Mouse (Mus musculus): ENCODE measurements around the gene Ttc7. TPM values are rescaled to one million over a fixed set of nuclear protein-coding genes. Genes with fewer than 3 reads are reported as not detected.

Ttc7 gene
- total RNA-seq, 1 experiment from 2014 or later: 13.2 TPM

- DNase-seq: no peak
These were observed 135.4 kb downstream of the Ttc7 start for GRCm38 (mm10) chr17:87418082-87418481.

- no peak for DNase-seq
These were observed 144.8 kb downstream of the Ttc7 start, which contains the start of gene Stpg4 for GRCm38 (mm10) chr17:87427511-87427910. Stpg4 (minus strand) TSS chr17:87427741.

GRCm38 (mm10) chr17:87429431-87429830, 146.7 kb downstream of the Ttc7 start:
- DNase-seq: no peak

Other genes with a start within 250 kb of the Ttc7 start
- gene Socs5, start 175.2 kb upstream of the Ttc7 start, total RNA-seq (2021): 58.9 and 60.7 TPM in 2 replicates
- 167 and 183 TPM in 2 replicates for gene Mcfd2, start 17.0 kb upstream of the Ttc7 start, total RNA-seq (2021)
- not detected in 2 replicates for gene Stpg4, start 144.9 kb downstream of the Ttc7 start, total RNA-seq (2021)
- 430 and 435 TPM in 2 replicates for gene Calm2, start 164.0 kb downstream of the Ttc7 start, total RNA-seq (2021)